Mouse (Mus musculus): ENCODE measurements around the gene Mex3b. TPM values are rescaled to one million over a fixed set of nuclear protein-coding genes. Genes with fewer than 3 reads are reported as not detected.

The Mex3b gene
- polyA plus RNA-seq, 1 experiment from 2014 or later, result 41.7 TPM

- WGBS, result under 1% methylated on average over 22 of the region's 22 CpGs
Observed at GRCm38 (mm10) chr7:82864991-82865771, 2.0 kb upstream of the Mex3b start.

GRCm38 (mm10) chr7:82865834-82866485 is 1.2 kb upstream of the Mex3b start:
- H3K9ac ChIP-seq (replicated peaks; ENCODE audit: low read depth, low read length), result peak overlapping the region; percentile 82
- peak; percentile 88 for ATAC-seq
- no peaks in the 10 kb centered on the region for H3K27me3 ChIP-seq (replicated peaks; ENCODE audit: control insufficient read depth, insufficient read depth, low read length)
- peak overlapping the region; percentile 91 for H3K4me3 ChIP-seq (replicated peaks; ENCODE audit: low read length)
- no peaks in the 10 kb centered on the region for H3K9me3 ChIP-seq (ENCODE audit: control insufficient read depth, low read length)
- H3K4me1 ChIP-seq (replicated peaks; ENCODE audit: control insufficient read depth, insufficient read depth, low read length), result peaks cover 17% of the 10 kb centered on the region
- WGBS, result under 1% methylated on average over 55 of the region's 70 CpGs
- H3K27ac ChIP-seq (ENCODE audit: low read length), result peak overlapping the region; percentile 100
- H3K4me2 ChIP-seq (ENCODE audit: low read length), result peak overlapping the region; percentile 96
- peaks cover 11% of the 10 kb centered on the region for H3K36me3 ChIP-seq (ENCODE audit: control insufficient read depth, insufficient read depth)

More at GRCm38 (mm10) chr7:82864991-82865771, 2.0 kb upstream of the Mex3b start:
- Histone ChIP-seq H3K4me2 (ENCODE audit: low read length) (peak overlapping the region; percentile 96), H3K9me3 (ENCODE audit: control insufficient read depth, low read length) (no peaks in the 10 kb centered on the region), H3K9ac (replicated peaks; ENCODE audit: low read depth, low read length) (peak overlapping the region; percentile 82), H3K27ac (ENCODE audit: low read length) (peak overlapping the region; percentile 100), H3K4me1 (replicated peaks; ENCODE audit: control insufficient read depth, insufficient read depth, low read length) (peaks cover 17% of the 10 kb centered on the region), H3K27me3 (replicated peaks; ENCODE audit: control insufficient read depth, insufficient read depth, low read length) (no peaks in the 10 kb centered on the region), H3K36me3 (ENCODE audit: control insufficient read depth, insufficient read depth) (peaks cover 11% of the 10 kb centered on the region), H3K4me3 (replicated peaks; ENCODE audit: low read length) (peak overlapping the region; percentile 91)
- ATAC-seq, result no peak

- Histone ChIP-seq H3K36me3 (ENCODE audit: control insufficient read depth, insufficient read depth) (peaks cover 11% of the 10 kb centered on the region), H3K9me3 (ENCODE audit: control insufficient read depth, low read length) (no peaks in the 10 kb centered on the region), H3K27ac (ENCODE audit: low read length) (peak overlapping the region; percentile 100), H3K4me1 (replicated peaks; ENCODE audit: control insufficient read depth, insufficient read depth, low read length) (peaks cover 19% of the 10 kb centered on the region), H3K4me3 (replicated peaks; ENCODE audit: low read length) (peak overlapping the region; percentile 91), H3K4me2 (ENCODE audit: low read length) (peak overlapping the region; percentile 56), H3K27me3 (replicated peaks; ENCODE audit: control insufficient read depth, insufficient read depth, low read length) (no peaks in the 10 kb centered on the region), H3K9ac (replicated peaks; ENCODE audit: low read depth, low read length) (peak overlapping the region; percentile 82)
- ATAC-seq, result peak; percentile 85
- under 1% methylated on average over 38 of the region's 68 CpGs for WGBS
Observed at GRCm38 (mm10) chr7:82866486-82867270, 455 bp upstream of the Mex3b start.

- H3K4me2 ChIP-seq (ENCODE audit: low read length), result peak overlapping the region; percentile 67
Observed at GRCm38 (mm10) chr7:82868309-82869230, 1.4 kb downstream of the Mex3b start.

GRCm38 (mm10) chr7:82869231-82870147 is 2.4 kb downstream of the Mex3b start:
- Histone ChIP-seq H3K9me3 (ENCODE audit: control insufficient read depth, low read length) (no peaks in the 10 kb centered on the region), H3K4me2 (ENCODE audit: low read length) (peak overlapping the region; percentile 67), H3K4me1 (replicated peaks; ENCODE audit: control insufficient read depth, insufficient read depth, low read length) (peaks cover 23% of the 10 kb centered on the region), H3K27me3 (replicated peaks; ENCODE audit: control insufficient read depth, insufficient read depth, low read length) (no peaks in the 10 kb centered on the region), H3K36me3 (ENCODE audit: control insufficient read depth, insufficient read depth) (peaks cover 11% of the 10 kb centered on the region), H3K9ac (replicated peaks; ENCODE audit: low read depth, low read length) (peak overlapping the region; percentile 100), H3K4me3 (replicated peaks; ENCODE audit: low read length) (peak overlapping the region; percentile 91), H3K27ac (ENCODE audit: low read length) (peak overlapping the region; percentile 100)
- 1% methylated on average over 56 of the region's 56 CpGs for WGBS
- no peak for ATAC-seq

More at GRCm38 (mm10) chr7:82868309-82869230, 1.4 kb downstream of the Mex3b start:
- H3K9ac ChIP-seq (replicated peaks; ENCODE audit: low read depth, low read length), result peak overlapping the region; percentile 100
- no peaks in the 10 kb centered on the region for H3K27me3 ChIP-seq (replicated peaks; ENCODE audit: control insufficient read depth, insufficient read depth, low read length)
- peaks cover 11% of the 10 kb centered on the region for H3K36me3 ChIP-seq (ENCODE audit: control insufficient read depth, insufficient read depth)
- H3K9me3 ChIP-seq (ENCODE audit: control insufficient read depth, low read length), result no peaks in the 10 kb centered on the region
- H3K27ac ChIP-seq (ENCODE audit: low read length), result peak overlapping the region; percentile 100
- peak overlapping the region; percentile 91 for H3K4me3 ChIP-seq (replicated peaks; ENCODE audit: low read length)
- peaks cover 31% of the 10 kb centered on the region for H3K4me1 ChIP-seq (replicated peaks; ENCODE audit: control insufficient read depth, insufficient read depth, low read length)
- ATAC-seq, result no peak
- WGBS, result under 1% methylated on average over 56 of the region's 56 CpGs

GRCm38 (mm10) chr7:82870148-82870513 is 3.0 kb downstream of the Mex3b start:
- Histone ChIP-seq H3K4me2 (ENCODE audit: low read length) (peak overlapping the region; percentile 67), H3K9ac (replicated peaks; ENCODE audit: low read depth, low read length) (peak overlapping the region; percentile 100), H3K27ac (ENCODE audit: low read length) (peak overlapping the region; percentile 100), H3K4me3 (replicated peaks; ENCODE audit: low read length) (peak overlapping the region; percentile 91), H3K36me3 (ENCODE audit: control insufficient read depth, insufficient read depth) (peaks cover 11% of the 10 kb centered on the region), H3K9me3 (ENCODE audit: control insufficient read depth, low read length) (no peaks in the 10 kb centered on the region), H3K4me1 (replicated peaks; ENCODE audit: control insufficient read depth, insufficient read depth, low read length) (peaks cover 17% of the 10 kb centered on the region), H3K27me3 (replicated peaks; ENCODE audit: control insufficient read depth, insufficient read depth, low read length) (no peaks in the 10 kb centered on the region)
- WGBS, result 5% methylated on average over 18 of the region's 18 CpGs
- no peak for ATAC-seq

GRCm38 (mm10) chr7:82876551-82876950 is 9.4 kb downstream of the Mex3b start:
- no peak overlapping the region for H3K4me2 ChIP-seq (ENCODE audit: low read length)
- no peak overlapping the region for H3K4me3 ChIP-seq (replicated peaks; ENCODE audit: low read length)
- no peaks in the 10 kb centered on the region for H3K27me3 ChIP-seq (replicated peaks; ENCODE audit: control insufficient read depth, insufficient read depth, low read length)
- ATAC-seq, result no peak
- no peak overlapping the region for H3K9ac ChIP-seq (replicated peaks; ENCODE audit: low read depth, low read length)
- no peaks in the 10 kb centered on the region for H3K9me3 ChIP-seq (ENCODE audit: control insufficient read depth, low read length)
- peaks cover 17% of the 10 kb centered on the region for H3K4me1 ChIP-seq (replicated peaks; ENCODE audit: control insufficient read depth, insufficient read depth, low read length)
- H3K27ac ChIP-seq (ENCODE audit: low read length), result no peak overlapping the region
- H3K36me3 ChIP-seq (ENCODE audit: control insufficient read depth, insufficient read depth), result no peaks in the 10 kb centered on the region
- WGBS, result 72% methylated on average over 4 of the region's 5 CpGs

- Histone ChIP-seq H3K9me3 (ENCODE audit: control insufficient read depth, low read length) (no peaks in the 10 kb centered on the region), H3K27ac (ENCODE audit: low read length) (no peak overlapping the region), H3K9ac (replicated peaks; ENCODE audit: low read depth, low read length) (no peak overlapping the region), H3K36me3 (ENCODE audit: control insufficient read depth, insufficient read depth) (no peaks in the 10 kb centered on the region), H3K4me1 (replicated peaks; ENCODE audit: control insufficient read depth, insufficient read depth, low read length) (no peaks in the 10 kb centered on the region), H3K27me3 (replicated peaks; ENCODE audit: control insufficient read depth, insufficient read depth, low read length) (no peaks in the 10 kb centered on the region), H3K4me3 (replicated peaks; ENCODE audit: low read length) (no peak overlapping the region), H3K4me2 (ENCODE audit: low read length) (no peak overlapping the region)
- no peak for ATAC-seq
- WGBS, result 96% methylated on average over 5 of the region's 5 CpGs
Observed at GRCm38 (mm10) chr7:82880016-82880415, 12.9 kb downstream of the Mex3b start.

Measured in forebrain, embryonic 16.5 days (tissue).